ENCODE assay signal across 38 mouse cellular contexts in genomic region chr5:33134132-33134531, GRCm38 (mm10). TPM values are rescaled to one million over a fixed set of nuclear protein-coding genes. Genes with fewer than 3 reads are reported as not detected.
"Had no signal": no experiment of that assay in that cellular context is flagged by ENCODE, and none has a peak within 500 bp of the region (broad histone marks: within the 10 kb centered on the region; RNA-seq: fewer than 3 reads in every experiment).

No protein-coding gene starts in this region.

- H3K4me1 ChIP-seq: limb, embryonic 15.5 days; liver, embryonic 12.5 days; liver, embryonic 13.5 days; liver, embryonic 15.5 days; lung, embryonic 15.5 days; megakaryocyte, embryonic 14.5 days; midbrain, embryonic 10.5 days; midbrain, embryonic 12.5 days; midbrain, embryonic 15.5 days; neural tube, embryonic 12.5 days; neural tube, embryonic 13.5 days had no signal

- H3K27ac ChIP-seq: limb, embryonic 12.5 days; limb, embryonic 13.5 days; limb, embryonic 15.5 days; liver, embryonic 12.5 days; liver, embryonic 13.5 days; liver, embryonic 14.5 days; liver, embryonic 15.5 days; lung, embryonic 15.5 days; macrophage; midbrain, embryonic 10.5 days; midbrain, embryonic 12.5 days; midbrain, embryonic 13.5 days; midbrain, embryonic 15.5 days; neural tube, embryonic 12.5 days; neural tube, embryonic 13.5 days had no signal

- ATAC-seq: liver, embryonic 12.5 days; liver, postnatal 0 days; lung, postnatal 0 days; midbrain, embryonic 13.5 days; midbrain, embryonic 15.5 days; midbrain, embryonic 16.5 days had no signal

- H3K4me3 ChIP-seq: limb, embryonic 12.5 days; limb, embryonic 13.5 days; limb, embryonic 15.5 days; liver, embryonic 12.5 days; liver, embryonic 13.5 days; liver, embryonic 15.5 days; lung, embryonic 15.5 days; megakaryocyte, embryonic 14.5 days; midbrain, embryonic 10.5 days; midbrain, embryonic 12.5 days; midbrain, embryonic 13.5 days; midbrain, embryonic 15.5 days; myocyte; neural tube, embryonic 12.5 days; neural tube, embryonic 13.5 days had no signal

- H3K27me3 ChIP-seq: limb, embryonic 12.5 days; limb, embryonic 13.5 days; limb, embryonic 15.5 days; liver, embryonic 12.5 days; liver, embryonic 13.5 days; liver, embryonic 15.5 days; lung, embryonic 15.5 days; midbrain, embryonic 12.5 days; midbrain, embryonic 13.5 days; midbrain, embryonic 15.5 days; neural tube, embryonic 12.5 days; neural tube, embryonic 13.5 days had no signal

- DNase-seq: left cerebral cortex, postnatal 4 days; liver; liver, embryonic 13.5 days; liver, postnatal 0 days; lung, adult 18-20 months; lung, adult 2 months; lung, embryonic 14.5 days; lung, postnatal 10 days; lung, postnatal 14 days; lung, postnatal 36 days; lung, postnatal 4 days had no signal

- H3K9me3 ChIP-seq: limb, embryonic 12.5 days; limb, embryonic 13.5 days; limb, embryonic 15.5 days; liver, embryonic 12.5 days; liver, embryonic 13.5 days; liver, embryonic 15.5 days; lung, embryonic 15.5 days; megakaryocyte, embryonic 14.5 days; midbrain, embryonic 10.5 days; midbrain, embryonic 12.5 days; midbrain, embryonic 13.5 days; midbrain, embryonic 15.5 days; neural tube, embryonic 12.5 days; neural tube, embryonic 13.5 days had no signal

- H3K36me3 ChIP-seq: limb, embryonic 12.5 days; limb, embryonic 13.5 days; limb, embryonic 15.5 days; liver, embryonic 12.5 days; liver, embryonic 13.5 days; liver, embryonic 15.5 days; lung, embryonic 15.5 days; midbrain, embryonic 10.5 days; midbrain, embryonic 12.5 days; midbrain, embryonic 13.5 days; midbrain, embryonic 15.5 days; neural tube, embryonic 12.5 days; neural tube, embryonic 13.5 days had no signal

- H3K4me2 ChIP-seq: limb, embryonic 12.5 days; limb, embryonic 13.5 days; limb, embryonic 15.5 days; liver, embryonic 11.5 days; liver, embryonic 12.5 days; liver, embryonic 13.5 days; liver, embryonic 15.5 days; lung, embryonic 14.5 days; lung, embryonic 15.5 days; midbrain, embryonic 11.5 days; midbrain, embryonic 12.5 days; midbrain, embryonic 13.5 days; midbrain, embryonic 15.5 days; neural tube, embryonic 12.5 days; neural tube, embryonic 13.5 days had no signal

- H3K9ac ChIP-seq: limb, embryonic 12.5 days; limb, embryonic 13.5 days; limb, embryonic 15.5 days; liver, embryonic 12.5 days; liver, embryonic 13.5 days; liver, embryonic 14.5 days; liver, embryonic 15.5 days; liver, postnatal 0 days; lung, embryonic 14.5 days; lung, embryonic 15.5 days; midbrain, embryonic 12.5 days; midbrain, embryonic 13.5 days; midbrain, embryonic 15.5 days; neural tube, embryonic 12.5 days; neural tube, embryonic 13.5 days had no signal

RNA-seq across cellular contexts. Expression of gene Slc5a1, which starts 30.1 kb away (rescaled TPM):
- total RNA-seq: left cerebral cortex, postnatal 36 days; megakaryocyte progenitor cell, adult 5-6 weeks; megakaryocyte, adult 5-6 weeks; megakaryocyte-erythroid progenitor cell, adult 5-6 weeks; monocyte, adult 5-6 weeks had no signal
- polyA plus RNA-seq: limb, embryonic 12.5 days; limb, embryonic 13.5 days; liver, embryonic 11.5 days; liver, embryonic 12.5 days; liver, embryonic 13.5 days; liver, embryonic 14.5 days; macrophage; midbrain, embryonic 10.5 days; midbrain, embryonic 11.5 days; midbrain, embryonic 12.5 days; midbrain, embryonic 13.5 days; midbrain, embryonic 14.5 days; myocyte; neural tube, embryonic 11.5 days; neural tube, embryonic 13.5 days had no signal
